Mouse (Mus musculus) lung, embryonic 16.5 days (tissue): ENCODE data around the gene Scyl2. TPM values are rescaled to one million over a fixed set of nuclear protein-coding genes. Genes with fewer than 3 reads are reported as not detected.

Source experiments
- ATAC-seq: fragments of 200-750 bp; cut with Nextera tagmentation; 2 replicates; pipeline ENCODE4 v1.8.0; 2017; ENCODE audit warnings: low read depth, mild to moderate bottlenecking, moderate library complexity
- H3K27ac ChIP-seq: fragments of 300-500 bp; sonication (generic); 2 replicates; pipeline ENCODE4 v1.5.1; 2014; ENCODE audit warnings: mild to moderate bottlenecking, control low read depth, low read length
- H3K27me3 ChIP-seq: fragments of 300-500 bp; sonication (generic); 2 replicates; pipeline ENCODE4 v1.6.1; 2014; ENCODE audit warnings: low read depth, low read length, mixed read lengths; ENCODE audit not compliant: control insufficient read depth, insufficient read depth
- H3K36me3 ChIP-seq: fragments of 300-500 bp; sonication (generic); 2 replicates; pipeline ENCODE4 v1.6.1; 2014; ENCODE audit warnings: low read length; ENCODE audit not compliant: control insufficient read depth, insufficient read depth
- H3K4me1 ChIP-seq: fragments of 300-500 bp; sonication (generic); replicated peaks from 2 replicates; pipeline ENCODE4 v1.6.1; 2014; ENCODE audit warnings: low read length, mixed read lengths; ENCODE audit not compliant: control insufficient read depth, insufficient read depth
- H3K4me2 ChIP-seq: fragments of 300-500 bp; sonication (generic); 2 replicates; pipeline ENCODE4 v1.6.1; 2014; ENCODE audit warnings: low read depth, low read length, control low read depth
- H3K4me3 ChIP-seq: fragments of 300-500 bp; sonication (generic); 2 replicates; pipeline ENCODE4 v1.5.1; 2014; ENCODE audit warnings: mild to moderate bottlenecking, low read length, control low read depth
- H3K9ac ChIP-seq: fragments of 300-500 bp; sonication (generic); 2 replicates; pipeline ENCODE4 v1.6.1; 2014; ENCODE audit warnings: low read length, control low read depth
- H3K9me3 ChIP-seq: fragments of 300-500 bp; sonication (generic); 2 replicates; pipeline ENCODE4 v1.6.1; 2016; ENCODE audit warnings: low read length; ENCODE audit not compliant: control insufficient read depth
- WGBS: fragments of 180-500 bp; shearing (Covaris S2); extraction: QIAGEN DNeasy Blood & Tissue Kit; methylation state at CpG from one replicate; pipeline ENCODE4 v1.1.7; 2014; 5-methylcytosine and 5-hydroxymethylcytosine counted together
- polyA plus RNA-seq: library from polyadenylated mRNA; unstranded; fragments of >200 nt; fragmentation: Nextera tagmentation; extraction: Ambion mirVana; gene quantifications from 2 replicates; pipeline ENCODE4 v1.2.1, GENCODE M21; 2015

Scyl2 gene
- 7.5 and 7.7 TPM in 2 replicates for polyA plus RNA-seq

GRCm38 (mm10) chr10:89686139-89686808 is at the start of gene Scyl2:
Scyl2 (minus strand) TSS chr10:89686285.
- H3K27ac ChIP-seq: peak within 1 kb of the TSS; percentile 57; the same call in 1 of the 2 replicates
- WGBS: 2% methylated on average over 29 of the region's 31 CpGs
- no peaks in the 10 kb centered on the region for H3K36me3 ChIP-seq
- H3K4me2 ChIP-seq: peak within 1 kb of the TSS; percentile 86
- no peaks in the 10 kb centered on the region for H3K27me3 ChIP-seq
- H3K4me3 ChIP-seq: peak within 1 kb of the TSS; percentile 72
- no peaks in the 10 kb centered on the region for H3K9me3 ChIP-seq
- peak; percentile 99 for ATAC-seq
- peaks cover 3% of the 10 kb centered on the region for H3K4me1 ChIP-seq
- H3K9ac ChIP-seq: peak within 1 kb of the TSS; percentile 87

- Histone ChIP-seq H3K9ac (peak within 1 kb of the TSS; percentile 77), H3K4me3 (peak within 1 kb of the TSS; percentile 84), H3K27me3 (no peaks in the 10 kb centered on the region), H3K4me1 (peaks cover 8% of the 10 kb centered on the region), H3K36me3 (peaks cover 2% of the 10 kb centered on the region; the same call in 1 of the 2 replicates), H3K27ac (no peak within 1 kb of the TSS), H3K9me3 (no peaks in the 10 kb centered on the region), H3K4me2 (peak within 1 kb of the TSS; percentile 81)
- ATAC-seq: peak; percentile 99
- WGBS: under 1% methylated on average over 49 of the region's 49 CpGs
Observed at GRCm38 (mm10) chr10:89732001-89732794, 46.1 kb upstream of the Scyl2 start, which contains the start of gene Actr6. Actr6 (minus strand) TSS chr10:89732295.

GRCm38 (mm10) chr10:89731341-89731740 is 45.3 kb upstream of the Scyl2 start:
- no peak for ATAC-seq
- H3K36me3 ChIP-seq: peaks cover 5% of the 10 kb centered on the region; the same call in 1 of the 2 replicates
- WGBS: 13% methylated on average over 5 of the region's 5 CpGs
- H3K4me3 ChIP-seq: peak overlapping the region; percentile 84
- H3K9me3 ChIP-seq: no peaks in the 10 kb centered on the region
- peaks cover 8% of the 10 kb centered on the region for H3K4me1 ChIP-seq
- peak overlapping the region; percentile 77 for H3K9ac ChIP-seq
- H3K27ac ChIP-seq: no peak overlapping the region
- peak overlapping the region; percentile 81 for H3K4me2 ChIP-seq
- no peaks in the 10 kb centered on the region for H3K27me3 ChIP-seq

GRCm38 (mm10) chr10:89730386-89730785 is 44.3 kb upstream of the Scyl2 start:
- H3K4me1 ChIP-seq: peaks cover 8% of the 10 kb centered on the region
- H3K9ac ChIP-seq: no peak overlapping the region
- WGBS: 75% methylated on average over 6 of the region's 6 CpGs
- no peak overlapping the region for H3K4me2 ChIP-seq
- H3K27me3 ChIP-seq: no peaks in the 10 kb centered on the region
- ATAC-seq: no peak
- H3K9me3 ChIP-seq: no peaks in the 10 kb centered on the region
- H3K36me3 ChIP-seq: peaks cover 9% of the 10 kb centered on the region
- no peak overlapping the region for H3K27ac ChIP-seq
- H3K4me3 ChIP-seq: no peak overlapping the region

- Histone ChIP-seq H3K27ac (no peak overlapping the region), H3K4me2 (no peak overlapping the region), H3K4me1 (no peaks in the 10 kb centered on the region), H3K9me3 (no peaks in the 10 kb centered on the region), H3K27me3 (no peaks in the 10 kb centered on the region), H3K36me3 (peaks cover 21% of the 10 kb centered on the region), H3K4me3 (no peak overlapping the region), H3K9ac (no peak overlapping the region)
- 82% methylated on average over 14 of the region's 14 CpGs for WGBS
- no peak for ATAC-seq
Observed at GRCm38 (mm10) chr10:89722247-89723195, 36.4 kb upstream of the Scyl2 start.

- 91% methylated on average over 3 of the region's 3 CpGs for WGBS
- no peak for ATAC-seq
- H3K27ac ChIP-seq: no peak overlapping the region
- no peak overlapping the region for H3K4me3 ChIP-seq
- no peaks in the 10 kb centered on the region for H3K9me3 ChIP-seq
- no peaks in the 10 kb centered on the region for H3K4me1 ChIP-seq
- peaks cover 18% of the 10 kb centered on the region for H3K36me3 ChIP-seq
- no peak overlapping the region for H3K4me2 ChIP-seq
- H3K9ac ChIP-seq: no peak overlapping the region
- no peaks in the 10 kb centered on the region for H3K27me3 ChIP-seq
Observed at GRCm38 (mm10) chr10:89720796-89721195, 34.7 kb upstream of the Scyl2 start.

GRCm38 (mm10) chr10:89720252-89720651 is 34.2 kb upstream of the Scyl2 start:
- H3K4me2 ChIP-seq: no peak overlapping the region

GRCm38 (mm10) chr10:89714910-89715309 is 28.8 kb upstream of the Scyl2 start:
- no peak overlapping the region for H3K4me2 ChIP-seq
- H3K9me3 ChIP-seq: no peaks in the 10 kb centered on the region
- H3K27ac ChIP-seq: no peak overlapping the region
- H3K9ac ChIP-seq: no peak overlapping the region
- no peak for ATAC-seq
- peaks cover 25% of the 10 kb centered on the region for H3K36me3 ChIP-seq
- H3K4me3 ChIP-seq: no peak overlapping the region
- H3K27me3 ChIP-seq: no peaks in the 10 kb centered on the region
- WGBS: 79% methylated on average over 10 of the region's 10 CpGs
- no peaks in the 10 kb centered on the region for H3K4me1 ChIP-seq

More at GRCm38 (mm10) chr10:89720252-89720651, 34.2 kb upstream of the Scyl2 start:
- Histone ChIP-seq H3K9me3 (no peaks in the 10 kb centered on the region), H3K27me3 (no peaks in the 10 kb centered on the region), H3K27ac (no peak overlapping the region), H3K36me3 (peaks cover 18% of the 10 kb centered on the region), H3K4me1 (no peaks in the 10 kb centered on the region), H3K4me3 (no peak overlapping the region), H3K9ac (no peak overlapping the region)
- ATAC-seq: no peak
